Mouse (Mus musculus) intestine, embryonic 16.5 days (tissue): ENCODE measurements around the gene Hpdl. TPM values are rescaled to one million over a fixed set of nuclear protein-coding genes. Genes with fewer than 3 reads are reported as not detected.

Experiments
- ATAC-seq: fragments of 200-750 bp; cut with Nextera tagmentation; 2 replicates; pipeline ENCODE4 v1.8.0; 2017; ENCODE audit warnings: moderate TSS enrichment, moderate library complexity
- H3K27ac ChIP-seq: fragments of 300-500 bp; sonication (generic); 2 replicates; pipeline ENCODE4 v1.5.1; 2014; ENCODE audit warnings: mild to moderate bottlenecking, low read length
- H3K27me3 ChIP-seq: fragments of 300-500 bp; sonication (generic); replicated peaks from 2 replicates; pipeline ENCODE4 v1.6.1; 2014; ENCODE audit warnings: low read length, control low read depth, mixed read lengths; ENCODE audit not compliant: control insufficient read depth, insufficient read depth
- H3K36me3 ChIP-seq: fragments of 300-500 bp; sonication (generic); 2 replicates; pipeline ENCODE4 v1.6.1; 2014; ENCODE audit warnings: low read length, control low read depth; ENCODE audit not compliant: control insufficient read depth, insufficient read depth
- H3K4me1 ChIP-seq: fragments of 300-500 bp; sonication (generic); 2 replicates; pipeline ENCODE4 v1.6.1; 2014; ENCODE audit warnings: low read length, control low read depth, mixed read lengths; ENCODE audit not compliant: control insufficient read depth, insufficient read depth
- H3K4me2 ChIP-seq: fragments of 300-500 bp; sonication (generic); 2 replicates; pipeline ENCODE4 v1.6.1; 2014; ENCODE audit warnings: low read depth, low read length, control low read depth
- H3K4me3 ChIP-seq: fragments of 300-500 bp; sonication (generic); 2 replicates; pipeline ENCODE4 v1.5.1; 2014; ENCODE audit warnings: mild to moderate bottlenecking, low read length
- H3K9ac ChIP-seq: fragments of 300-500 bp; sonication (generic); 2 replicates; pipeline ENCODE4 v1.6.1; 2014; ENCODE audit warnings: low read depth, low read length
- H3K9me3 ChIP-seq: fragments of 300-500 bp; sonication (generic); 2 replicates; pipeline ENCODE4 v1.6.1; 2016; ENCODE audit warnings: low read length, control low read depth; ENCODE audit not compliant: control insufficient read depth
- WGBS: fragments of 180-500 bp; shearing (Covaris S2); extraction: QIAGEN DNeasy Blood & Tissue Kit; methylation state at CpG from one replicate; pipeline ENCODE4 v1.1.7; 2014; 5-methylcytosine and 5-hydroxymethylcytosine counted together
- polyA plus RNA-seq: library from polyadenylated mRNA; unstranded; fragments of >200 nt; fragmentation: Nextera tagmentation; extraction: Ambion mirVana; gene quantifications from 2 replicates; pipeline ENCODE4 v1.2.1, GENCODE M21; 2015

Gene Hpdl
- polyA plus RNA-seq, 1 experiment from 2014 or later, result 1.5 TPM

DNA sequence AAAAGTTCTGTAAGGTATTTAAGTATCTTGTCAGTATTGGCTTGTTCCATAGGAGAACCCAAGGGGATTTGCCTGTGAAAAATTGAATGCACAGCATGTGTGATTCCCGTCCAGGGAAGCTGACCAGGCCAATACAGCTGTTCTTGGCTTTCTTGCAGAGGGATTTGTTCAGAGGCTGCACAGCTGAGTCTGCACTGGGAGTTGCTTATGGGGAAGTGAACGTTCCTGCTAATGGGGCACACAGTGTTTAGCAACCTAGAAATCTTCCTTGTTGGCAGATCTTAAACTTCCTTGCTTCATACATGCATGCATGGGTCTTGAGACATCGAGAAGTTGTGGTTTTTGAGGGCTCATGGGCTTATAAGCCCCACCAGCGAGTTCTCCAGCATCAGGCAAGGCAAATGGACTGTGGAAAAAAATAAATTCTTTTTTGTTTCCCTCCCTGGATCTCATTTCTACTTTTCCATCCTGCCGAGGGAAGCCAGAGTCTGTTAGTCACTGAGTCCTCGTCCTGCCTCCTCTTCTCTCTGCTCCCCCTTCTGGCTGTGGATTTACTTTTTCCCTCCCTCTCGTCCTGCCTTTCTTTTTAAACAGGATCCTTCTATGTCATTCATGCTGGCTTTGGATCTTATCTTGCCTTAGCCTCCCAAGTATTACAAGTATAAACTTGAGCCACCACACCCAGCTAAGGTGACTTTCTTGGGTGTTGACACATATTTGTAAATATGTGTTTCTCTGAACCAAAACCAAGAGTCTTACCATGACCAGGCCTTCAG lies 33.3 kb downstream of the Hpdl start:
- Histone ChIP-seq H3K4me1 (no peaks in the 10 kb centered on the region), H3K9me3 (0 out of 2 replicates have a peak, but pooled peaks cover 3% of the 10 kb centered on the region), H3K4me3 (no peak overlapping the region), H3K4me2 (no peak overlapping the region), H3K36me3 (no peaks in the 10 kb centered on the region), H3K27me3 (no peaks in the 10 kb centered on the region), H3K9ac (no peak overlapping the region), H3K27ac (no peak overlapping the region)
- 44% methylated on average over 7 of the region's 7 CpGs for WGBS
- ATAC-seq, result 0 out of 2 replicates have a peak, but pooled peaks have one; percentile 16

DNA sequence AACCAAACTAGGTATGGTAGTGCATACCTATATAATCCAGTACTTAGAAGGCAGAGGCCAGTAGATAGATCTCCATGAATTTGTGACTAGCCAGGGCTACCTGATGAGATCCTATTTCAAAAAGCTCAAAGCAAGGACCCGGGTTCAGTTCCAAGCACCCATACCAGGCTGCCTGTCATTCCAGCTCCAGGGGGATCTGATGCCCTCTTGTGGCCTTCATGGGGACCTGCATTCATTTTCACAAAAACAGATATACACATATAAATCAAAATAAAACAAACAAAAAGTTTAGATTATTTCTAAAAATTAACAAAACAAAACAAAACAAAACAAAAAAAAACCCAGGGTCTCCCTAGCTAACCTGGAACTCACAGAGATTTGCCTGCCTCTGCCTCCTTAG lies 34.9 kb downstream of the Hpdl start:
- 0 out of 2 replicates have a peak, but pooled peaks cover 3% of the 10 kb centered on the region for H3K9me3 ChIP-seq
- H3K36me3 ChIP-seq, result no peaks in the 10 kb centered on the region
- H3K4me3 ChIP-seq, result no peak overlapping the region
- no peak overlapping the region for H3K9ac ChIP-seq
- no peaks in the 10 kb centered on the region for H3K4me1 ChIP-seq
- ATAC-seq, result no peak
- no peaks in the 10 kb centered on the region for H3K27me3 ChIP-seq
- 96% methylated on average over 1 of the region's 1 CpGs for WGBS
- H3K27ac ChIP-seq, result no peak overlapping the region
- no peak overlapping the region for H3K4me2 ChIP-seq

DNA sequence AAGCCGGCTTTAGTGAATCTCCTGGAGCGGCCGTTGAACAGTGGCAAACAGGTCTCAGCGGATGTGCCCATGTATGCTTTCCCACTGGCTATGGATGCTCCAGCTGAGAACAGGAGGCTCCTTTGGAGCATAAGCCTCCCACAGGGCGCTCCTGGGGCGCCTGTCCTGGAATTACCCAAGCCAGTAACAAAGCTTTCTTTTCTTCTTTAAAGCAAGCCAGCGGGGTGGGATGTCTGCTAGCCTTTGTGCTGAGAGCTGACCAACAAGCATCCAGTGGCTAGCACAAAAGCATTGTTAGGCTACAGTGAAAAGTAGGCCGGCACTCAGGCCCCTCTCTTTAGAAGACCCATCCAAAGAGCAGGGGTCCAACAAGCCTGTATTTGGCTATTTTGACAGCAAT lies 39.3 kb downstream of the Hpdl start:
- Histone ChIP-seq H3K27ac (no peak overlapping the region), H3K36me3 (no peaks in the 10 kb centered on the region), H3K9me3 (0 out of 2 replicates have a peak, but pooled peaks cover 3% of the 10 kb centered on the region), H3K27me3 (no peaks in the 10 kb centered on the region), H3K9ac (no peak overlapping the region), H3K4me2 (no peak overlapping the region), H3K4me1 (no peaks in the 10 kb centered on the region), H3K4me3 (no peak overlapping the region)
- 37% methylated on average over 8 of the region's 8 CpGs for WGBS
- ATAC-seq, result no peak

DNA sequence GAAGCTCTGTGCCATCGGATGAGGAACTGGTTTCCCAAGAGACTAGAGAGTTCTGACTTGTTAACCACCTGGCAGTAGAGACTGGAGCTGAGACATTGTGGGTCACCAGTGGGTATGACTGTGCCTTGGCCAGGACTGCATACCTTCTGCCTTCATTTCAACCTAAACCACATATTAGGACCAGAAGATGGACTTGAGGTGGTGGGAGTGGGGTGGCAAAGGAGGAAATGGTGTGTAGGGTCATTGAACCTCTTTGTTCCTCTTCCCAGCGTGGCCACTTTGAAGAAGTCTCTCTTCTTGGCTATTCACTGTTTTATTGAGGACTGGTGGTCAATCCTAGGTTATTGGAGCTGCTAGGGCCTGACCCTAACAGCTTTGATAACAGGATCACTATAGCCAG lies 40.1 kb downstream of the Hpdl start:
- 0 out of 2 replicates have a peak, but pooled peaks cover under 1% of the 10 kb centered on the region for H3K9me3 ChIP-seq
- H3K36me3 ChIP-seq, result no peaks in the 10 kb centered on the region
- ATAC-seq, result no peak
- H3K9ac ChIP-seq, result no peak overlapping the region
- no peaks in the 10 kb centered on the region for H3K27me3 ChIP-seq
- no peak overlapping the region for H3K27ac ChIP-seq
- 63% methylated on average over 2 of the region's 2 CpGs for WGBS
- H3K4me3 ChIP-seq, result no peak overlapping the region
- no peak overlapping the region for H3K4me2 ChIP-seq
- no peaks in the 10 kb centered on the region for H3K4me1 ChIP-seq

DNA sequence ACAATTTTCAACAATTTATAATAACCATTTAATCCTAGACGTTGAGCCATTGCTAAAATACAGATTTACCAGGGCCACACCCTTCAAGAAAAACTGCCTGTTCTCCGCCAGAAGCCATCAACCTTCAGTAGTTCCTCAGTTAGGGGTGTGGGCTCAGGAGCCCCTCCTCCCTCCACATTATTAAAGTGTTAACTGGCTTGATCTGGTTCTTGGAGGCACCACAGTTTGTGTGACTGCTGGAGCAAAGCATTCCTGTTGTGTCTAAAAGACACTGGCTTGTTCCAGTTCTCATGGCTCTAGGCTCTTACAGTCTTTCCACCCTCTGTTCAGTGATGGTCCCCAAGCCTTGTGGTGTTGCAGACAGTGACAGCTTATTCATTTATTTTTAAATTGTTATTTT lies 41.0 kb downstream of the Hpdl start:
- WGBS, result 71% methylated on average over 2 of the region's 2 CpGs
- H3K4me1 ChIP-seq, result no peaks in the 10 kb centered on the region
- H3K4me3 ChIP-seq, result no peak overlapping the region
- H3K9ac ChIP-seq, result no peak overlapping the region
- no peaks in the 10 kb centered on the region for H3K9me3 ChIP-seq
- no peaks in the 10 kb centered on the region for H3K36me3 ChIP-seq
- ATAC-seq, result no peak
- no peak overlapping the region for H3K27ac ChIP-seq
- H3K27me3 ChIP-seq, result no peaks in the 10 kb centered on the region
- H3K4me2 ChIP-seq, result no peak overlapping the region

DNA sequence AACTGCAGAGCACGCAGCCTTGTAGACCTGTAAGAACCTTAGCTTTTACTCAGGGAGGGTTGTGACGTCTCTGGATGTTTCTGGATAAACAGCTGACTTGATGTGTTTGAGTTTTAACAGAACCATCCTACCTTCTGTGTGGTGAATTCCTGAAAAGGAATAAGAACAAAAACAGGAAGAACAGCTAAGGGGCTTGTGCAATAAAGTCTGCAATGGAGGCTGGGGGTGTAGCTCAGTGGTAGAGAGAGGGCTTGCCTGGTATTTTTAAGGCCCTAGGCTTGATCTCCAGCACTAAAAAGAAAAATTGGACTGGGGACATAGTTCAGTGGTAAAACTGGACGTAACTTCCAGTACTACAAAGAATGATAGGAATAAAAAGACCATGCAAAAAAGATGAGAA lies 44.4 kb downstream of the Hpdl start:
- H3K9me3 ChIP-seq, result no peaks in the 10 kb centered on the region
- H3K27me3 ChIP-seq, result no peaks in the 10 kb centered on the region
- 76% methylated on average over 3 of the region's 3 CpGs for WGBS
- H3K36me3 ChIP-seq, result no peaks in the 10 kb centered on the region
- no peak overlapping the region for H3K9ac ChIP-seq
- H3K4me2 ChIP-seq, result no peak overlapping the region
- H3K4me3 ChIP-seq, result no peak overlapping the region
- no peaks in the 10 kb centered on the region for H3K4me1 ChIP-seq
- ATAC-seq, result no peak
- no peak overlapping the region for H3K27ac ChIP-seq

DNA sequence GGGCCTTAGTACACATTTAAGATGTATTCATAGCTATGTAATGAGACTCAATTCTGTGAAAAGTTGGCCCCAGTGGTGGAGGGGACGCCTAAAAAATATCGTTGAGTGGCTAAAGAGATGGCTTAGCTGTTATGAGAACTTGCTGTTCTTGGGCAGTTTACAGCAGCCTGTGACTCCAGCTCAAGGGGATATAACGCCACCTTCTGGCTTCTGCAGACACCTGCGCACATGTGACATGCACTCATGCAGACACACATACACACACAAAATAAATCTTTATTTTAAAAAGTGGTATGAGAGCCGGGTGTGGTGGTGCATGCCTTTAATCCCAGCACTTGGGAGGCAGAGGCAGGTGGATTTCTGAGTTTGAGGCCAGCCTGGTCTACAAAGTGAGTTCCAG lies 45.1 kb downstream of the Hpdl start:
- Histone ChIP-seq H3K27me3 (no peaks in the 10 kb centered on the region), H3K4me2 (no peak overlapping the region), H3K27ac (no peak overlapping the region), H3K9me3 (no peaks in the 10 kb centered on the region), H3K9ac (no peak overlapping the region), H3K4me3 (no peak overlapping the region), H3K36me3 (no peaks in the 10 kb centered on the region), H3K4me1 (no peaks in the 10 kb centered on the region)
- ATAC-seq, result no peak
- WGBS, result 96% methylated on average over 5 of the region's 5 CpGs

Other genes starting within 250 kb of the Hpdl start
- gene Ccdc17, start 225.1 kb downstream of the Hpdl start, polyA plus RNA-seq, result 6.1 and 6.4 TPM in 2 replicates
- 74.0 and 89.8 TPM in 2 replicates for gene Nasp, start 193.8 kb downstream of the Hpdl start, polyA plus RNA-seq
- gene Akr1a1, start 170.0 kb downstream of the Hpdl start, polyA plus RNA-seq, result 928 and 934 TPM in 2 replicates
- gene Prdx1, start 136.2 kb downstream of the Hpdl start, polyA plus RNA-seq, result 1,384 and 1,485 TPM in 2 replicates
- gene Mmachc, start 113.3 kb downstream of the Hpdl start, polyA plus RNA-seq, result 20.7 and 22.7 TPM in 2 replicates
- 21.3 and 22.6 TPM in 2 replicates for gene Ccdc163, start 113.2 kb downstream of the Hpdl start, polyA plus RNA-seq
- 10.4 and 11.6 TPM in 2 replicates for gene Tesk2, start 100.8 kb downstream of the Hpdl start, polyA plus RNA-seq
- gene Toe1, start 14.1 kb downstream of the Hpdl start, polyA plus RNA-seq, result 29.7 and 31.0 TPM in 2 replicates
- gene Mutyh, start 14.0 kb downstream of the Hpdl start, polyA plus RNA-seq, result 9.1 and 9.5 TPM in 2 replicates
- 1.2 and 1.4 TPM in 2 replicates for gene Zswim5, start 55.7 kb upstream of the Hpdl start, polyA plus RNA-seq
- 72.8 and 82.8 TPM in 2 replicates for gene Urod, start 172.7 kb upstream of the Hpdl start, polyA plus RNA-seq
- gene Hectd3, start 173.6 kb upstream of the Hpdl start, polyA plus RNA-seq, result 14.0 and 15.6 TPM in 2 replicates
- gene Eif2b3, start 197.7 kb upstream of the Hpdl start, polyA plus RNA-seq, result 26.8 and 31.4 TPM in 2 replicates